8 mouse cellular contexts compared by ENCODE assay signal in genomic region chr11:48771691-48772090, GRCm38 (mm10). TPM values are rescaled to one million over a fixed set of nuclear protein-coding genes. Genes with fewer than 3 reads are reported as not detected.
DNase-seq lines count a peak whose midpoint lies in the region; ATAC-seq and TF ChIP-seq lines count a peak whose summit lies in the region.

No protein-coding gene starts in this region.

- no peak for TF ChIP-seq CTCF in thymus, adult 2 months (IDR thresholded peaks at IDR 0.05; ENCODE audit: borderline replicate concordance, control insufficient read depth, extremely low read depth, insufficient read depth, low read length, poor library complexity)

- no peaks in the 10 kb centered on the region for H3K4me1 ChIP-seq in thymus, adult 2 months (replicated peaks; ENCODE audit: control insufficient read depth, insufficient read depth, low read length)

- H3K36me3 ChIP-seq in thymus, adult 2 months (ENCODE audit: control insufficient read depth, insufficient read depth, low read length), result no peaks in the 10 kb centered on the region
- no peaks in the 10 kb centered on the region for H3K36me3 ChIP-seq in splenic B cell, adult 2 months (ENCODE audit: control insufficient read depth, insufficient read depth, low read length, poor library complexity, severe bottlenecking)

- WGBS in thymus, adult 2 months, result 1% methylated on average over 2 of the region's 2 CpGs

- ATAC-seq in erythroblast, adult 5-6 weeks (replicated peaks; ENCODE audit: low FRiP score, poor library complexity, severe bottlenecking), result peak; percentile 71; the same call in 1 of the 2 replicates

- no peak overlapping the region for H3K27ac ChIP-seq in thymus, adult 2 months (ENCODE audit: control insufficient read depth, insufficient read depth, low read length)

- no peaks in the 10 kb centered on the region for H3K27me3 ChIP-seq in thymus, adult 2 months (ENCODE audit: control insufficient read depth, insufficient read depth, low read length)
- no peaks in the 10 kb centered on the region for H3K27me3 ChIP-seq in splenic B cell, adult 2 months (ENCODE audit: control insufficient read depth, insufficient read depth, low read length, poor library complexity, severe bottlenecking)

- no peak overlapping the region for H3K4me3 ChIP-seq in thymus, adult 2 months (ENCODE audit: control insufficient read depth, insufficient read depth, low read length)

- intact Hi-C loops in heart, postnatal 36 days (cut with DNase I), result loop anchor here (10.0 kb wide), 1 partner anchor 187 kb away; no protein-coding TSS in a partner anchor

- peak; percentile 22 to 41 for DNase-seq in heart, postnatal 36 days
- DNase-seq in heart, adult 11 months, result no peak
- peak; percentile 37 for DNase-seq in thymus, adult 2 months
- DNase-seq in thymus, adult 18-20 months, result no peak
- DNase-seq in splenic B cell, adult 2 months (ENCODE audit: low read depth, low spot score), result peak; percentile 77
- no peak for DNase-seq in adrenal gland, adult 8-10 months
- no peak for DNase-seq in layer of hippocampus, postnatal 10 days (ENCODE audit: low spot score in 2 of 2)

- no peak for TF ChIP-seq POLR2A in thymus, adult 2 months (IDR thresholded peaks at IDR 0.05; ENCODE audit: control insufficient read depth, extremely low read depth, insufficient read depth, low read length, poor library complexity)

RNA-seq across cellular contexts. Expression of gene Rack1, which starts 28.4 kb away (rescaled TPM):
- 100 to 1,000 TPM; 385 to 411 TPM for total RNA-seq in heart, postnatal 36 days (2021)
- polyA plus RNA-seq in thymus, adult 2 months (2012; rRNA removed), result 3,906 and 3,990 TPM in 2 replicates
- 613 and 630 TPM in 2 replicates for total RNA-seq in erythroblast, adult 5-6 weeks (2015; ENCODE audit: low replicate concordance)
- total RNA-seq in erythroblast, adult 5-6 weeks (2017; ENCODE audit: low replicate concordance), result 242 and 301 TPM in 2 replicates
- 100 to 1,000 TPM; 568 to 660 (median 629) TPM for total RNA-seq in adrenal gland, adult 8-10 months (2022)
- 100 to 1,000 TPM; 336 to 363 TPM for total RNA-seq in layer of hippocampus, postnatal 10 days (2021)

RNA-seq across cellular contexts. Expression of gene Trim41, which starts 45.5 kb away (rescaled TPM):
- 10 to 100 TPM; 21.0 to 22.7 TPM for total RNA-seq in heart, postnatal 36 days (2021)
- 41.7 and 41.9 TPM in 2 replicates for polyA plus RNA-seq in thymus, adult 2 months (2012; rRNA removed)
- 3.3 and 12.7 TPM in 2 replicates for total RNA-seq in erythroblast, adult 5-6 weeks (2015; ENCODE audit: low replicate concordance)
- total RNA-seq in erythroblast, adult 5-6 weeks (2017; ENCODE audit: low replicate concordance), result 17.6 and 19.5 TPM in 2 replicates
- 10 to 100 TPM; 35.5 to 69.9 (median 49.8) TPM for total RNA-seq in adrenal gland, adult 8-10 months (2022)
- 10 to 100 TPM; 44.1 to 58.1 TPM for total RNA-seq in layer of hippocampus, postnatal 10 days (2021)

RNA-seq across cellular contexts. Expression of gene Trim7, which starts 54.2 kb away (rescaled TPM):
- total RNA-seq in heart, postnatal 36 days (2021), result 10 to 100 TPM; 17.8 to 26.2 TPM
- polyA plus RNA-seq in thymus, adult 2 months (2012; rRNA removed), result 11.6 and 13.0 TPM in 2 replicates
- total RNA-seq in erythroblast, adult 5-6 weeks (2015; ENCODE audit: low replicate concordance), result not detected in 2 replicates
- 0.42 TPM in 1 of 2 replicates, not detected in the other for total RNA-seq in erythroblast, adult 5-6 weeks (2017; ENCODE audit: low replicate concordance)
- total RNA-seq in adrenal gland, adult 8-10 months (2022), result 10 to 100 TPM; 10.1 to 14.9 (median 10.9) TPM
- total RNA-seq in layer of hippocampus, postnatal 10 days (2021), result 1 to 10 TPM; 4.9 to 5.6 TPM

RNA-seq across cellular contexts. Expression of gene Gm12184, which starts 54.8 kb away (rescaled TPM):
- total RNA-seq in heart, postnatal 36 days (2021), result 1 to 10 TPM; 3.5 to 3.9 TPM
- polyA plus RNA-seq in thymus, adult 2 months (2012; rRNA removed), result 8.1 and 20.2 TPM in 2 replicates
- 3.1 TPM in 1 of 2 replicates, not detected in the other for total RNA-seq in erythroblast, adult 5-6 weeks (2015; ENCODE audit: low replicate concordance)
- 0.68 and 5.3 TPM in 2 replicates for total RNA-seq in erythroblast, adult 5-6 weeks (2017; ENCODE audit: low replicate concordance)
- total RNA-seq in adrenal gland, adult 8-10 months (2022), result 1 to 10 TPM; 2.9 to 3.5 (median 3.3) TPM
- 1 to 10 TPM in 1 of 2 experiments, under 1 TPM in 1; 0.98 to 1.4 TPM for total RNA-seq in layer of hippocampus, postnatal 10 days (2021)

Comparison
In these comparisons a context has a peak if more than half of its experiments do, and no peak if none do; other contexts are left out.
1. DNase-seq: peak in heart, postnatal 36 days (2 of 2), thymus, adult 2 months (single experiment) and splenic B cell, adult 2 months (single experiment); none in heart, adult 11 months (single experiment), thymus, adult 18-20 months (0 of 2), adrenal gland, adult 8-10 months (single experiment) and layer of hippocampus, postnatal 10 days (0 of 2).
2. RNA of gene Trim7, which starts 54.2 kb away (total RNA-seq): 17.8 to 26.2 TPM in heart, postnatal 36 days, 10.1 to 14.9 TPM in adrenal gland, adult 8-10 months and 4.9 to 5.6 TPM in layer of hippocampus, postnatal 10 days; 0.42 TPM in erythroblast, adult 5-6 weeks; every median in the first group is over 4 times any median in the second.